ENCODE assay signal across 15 mouse cellular contexts in genomic region chr12:74098572-74099290, GRCm38 (mm10).
DNase-seq lines count a peak whose midpoint lies in the region; ATAC-seq and TF ChIP-seq lines count a peak whose summit lies in the region.
"Had no signal": no experiment of that assay in that cellular context is flagged by ENCODE, and none has a peak within 500 bp of the region (broad histone marks: within the 10 kb centered on the region; RNA-seq: fewer than 3 reads in every experiment).

No protein-coding gene starts in this region.

- WGBS in lung, embryonic 14.5 days, result 50% methylated on average over 8 of the region's 8 CpGs
- 48% methylated on average over 8 of the region's 8 CpGs for WGBS in lung, adult 2 months
- WGBS in forebrain, embryonic 11.5 days, result 35% methylated on average over 8 of the region's 8 CpGs
- WGBS in hindbrain, embryonic 16.5 days, result 26% methylated on average over 8 of the region's 8 CpGs
- WGBS in neural tube, embryonic 15.5 days, result 20% methylated on average over 8 of the region's 8 CpGs

- no peaks in the 10 kb centered on the region for H3K4me1 ChIP-seq in lung, embryonic 14.5 days (ENCODE audit: insufficient read depth)
- no peaks in the 10 kb centered on the region for H3K4me1 ChIP-seq in lung, adult 2 months (ENCODE audit: control insufficient read depth, insufficient read depth, low read length)
- no peaks in the 10 kb centered on the region for H3K4me1 ChIP-seq in forebrain, embryonic 11.5 days (replicated peaks; ENCODE audit: control insufficient read depth, insufficient read depth, low read length)
- H3K4me1 ChIP-seq in hindbrain, embryonic 16.5 days (ENCODE audit: control insufficient read depth, insufficient read depth, low read depth, low read length), result peaks cover 6% of the 10 kb centered on the region
- peaks cover 15% of the 10 kb centered on the region for H3K4me1 ChIP-seq in neural tube, embryonic 15.5 days
- H3K4me1 ChIP-seq: heart, embryonic 12.5 days; kidney, embryonic 15.5 days had no signal

- H3K4me2 ChIP-seq in lung, embryonic 14.5 days, result no peak overlapping the region
- H3K4me2 ChIP-seq in forebrain, embryonic 11.5 days (ENCODE audit: low read depth, low read length, severe bottlenecking), result no peak overlapping the region
- H3K4me2 ChIP-seq in hindbrain, embryonic 16.5 days (ENCODE audit: low read length), result no peak overlapping the region
- no peak overlapping the region for H3K4me2 ChIP-seq in neural tube, embryonic 15.5 days
- H3K4me2 ChIP-seq: heart, embryonic 12.5 days; kidney, embryonic 15.5 days had no signal

- H3K36me3 ChIP-seq in lung, embryonic 14.5 days (ENCODE audit: insufficient read depth), result no peaks in the 10 kb centered on the region
- H3K36me3 ChIP-seq in forebrain, embryonic 11.5 days (ENCODE audit: control insufficient read depth, insufficient read depth, low read length), result no peaks in the 10 kb centered on the region
- no peaks in the 10 kb centered on the region for H3K36me3 ChIP-seq in hindbrain, embryonic 16.5 days (ENCODE audit: control insufficient read depth, insufficient read depth, low read length)
- H3K36me3 ChIP-seq in neural tube, embryonic 15.5 days, result no peaks in the 10 kb centered on the region
- H3K36me3 ChIP-seq: heart, embryonic 12.5 days; kidney, embryonic 15.5 days; limb, embryonic 10.5 days had no signal

- peak; percentile 28 for DNase-seq in lung, embryonic 14.5 days
- DNase-seq in lung, adult 2 months, result no peak
- DNase-seq in forebrain, embryonic 11.5 days (ENCODE audit: low spot score), result no peak
- no peak for DNase-seq in urinary bladder, postnatal 25 days (ENCODE audit: low spot score)
- DNase-seq in lung, postnatal 25 days (ENCODE audit: low spot score), result no peak
- no peak for DNase-seq in cerebellum, adult 11 months
- DNase-seq: layer of hippocampus, adult 9-11 months; thymus, postnatal 36 days had no signal

- H3K9me3 ChIP-seq in lung, embryonic 14.5 days (ENCODE audit: low read depth, low read length), result no peaks in the 10 kb centered on the region
- no peaks in the 10 kb centered on the region for H3K9me3 ChIP-seq in forebrain, embryonic 11.5 days (ENCODE audit: control insufficient read depth, low read length)
- H3K9me3 ChIP-seq in hindbrain, embryonic 16.5 days (ENCODE audit: control insufficient read depth, low read length), result no peaks in the 10 kb centered on the region
- H3K9me3 ChIP-seq in neural tube, embryonic 15.5 days (replicated peaks), result no peaks in the 10 kb centered on the region
- H3K9me3 ChIP-seq: heart, embryonic 12.5 days; kidney, embryonic 15.5 days; limb, embryonic 10.5 days had no signal

- no peaks in the 10 kb centered on the region for H3K27me3 ChIP-seq in lung, embryonic 14.5 days (ENCODE audit: insufficient read depth, low read length)
- no peaks in the 10 kb centered on the region for H3K27me3 ChIP-seq in forebrain, embryonic 11.5 days (ENCODE audit: control insufficient read depth, insufficient read depth, low read length)
- no peaks in the 10 kb centered on the region for H3K27me3 ChIP-seq in hindbrain, embryonic 16.5 days (replicated peaks; ENCODE audit: control insufficient read depth, insufficient read depth, low read length)
- no peaks in the 10 kb centered on the region for H3K27me3 ChIP-seq in neural tube, embryonic 15.5 days (replicated peaks)
- H3K27me3 ChIP-seq: heart, embryonic 12.5 days; kidney, embryonic 15.5 days had no signal

- TF ChIP-seq POLR2A in lung, adult 2 months (IDR thresholded peaks at IDR 0.05; ENCODE audit: borderline replicate concordance, extremely low read depth, low read depth, low read length), result no peak

- no peak overlapping the region for H3K4me3 ChIP-seq in lung, embryonic 14.5 days (ENCODE audit: low read depth, low read length)
- no peak overlapping the region for H3K4me3 ChIP-seq in lung, adult 2 months (replicated peaks; ENCODE audit: extremely low read depth, low read depth, low read length)
- no peak overlapping the region for H3K4me3 ChIP-seq in forebrain, embryonic 11.5 days (ENCODE audit: low read depth, low read length)
- no peak overlapping the region for H3K4me3 ChIP-seq in hindbrain, embryonic 16.5 days (ENCODE audit: low read length)
- no peak overlapping the region for H3K4me3 ChIP-seq in neural tube, embryonic 15.5 days (replicated peaks)
- H3K4me3 ChIP-seq: heart, embryonic 12.5 days; kidney, embryonic 15.5 days; limb, embryonic 10.5 days had no signal

- no peak overlapping the region for H3K9ac ChIP-seq in lung, embryonic 14.5 days
- no peak overlapping the region for H3K9ac ChIP-seq in forebrain, embryonic 11.5 days (ENCODE audit: low read length)
- H3K9ac ChIP-seq in hindbrain, embryonic 16.5 days (ENCODE audit: low read depth, low read length), result no peak overlapping the region
- no peak overlapping the region for H3K9ac ChIP-seq in neural tube, embryonic 15.5 days (replicated peaks)
- H3K9ac ChIP-seq: heart, embryonic 12.5 days; kidney, embryonic 15.5 days; liver, embryonic 14.5 days had no signal

- no peak overlapping the region for H3K27ac ChIP-seq in lung, embryonic 14.5 days (ENCODE audit: low read depth)
- no peak overlapping the region for H3K27ac ChIP-seq in forebrain, embryonic 11.5 days (ENCODE audit: low read depth, low read length)
- H3K27ac ChIP-seq in hindbrain, embryonic 16.5 days (ENCODE audit: low read depth, low read length), result peak overlapping the region; percentile 36
- peak overlapping the region; percentile 45; the same call in 1 of the 2 replicates for H3K27ac ChIP-seq in neural tube, embryonic 15.5 days (replicated peaks)
- H3K27ac ChIP-seq: kidney, embryonic 15.5 days; limb, embryonic 10.5 days; liver, embryonic 14.5 days; macrophage had no signal

- no peak for ATAC-seq in lung, embryonic 14.5 days (ENCODE audit: insufficient read depth)
- peak; percentile 68 for ATAC-seq in forebrain, embryonic 11.5 days (replicated peaks; ENCODE audit: low FRiP score)
- peak; percentile 29; the same call in 1 of the 2 replicates for ATAC-seq in hindbrain, embryonic 16.5 days
- ATAC-seq in neural tube, embryonic 15.5 days (ENCODE audit: low FRiP score), result peak; percentile 62; the same call in 1 of the 2 replicates

- TF ChIP-seq CTCF in lung, embryonic 14.5 days (IDR thresholded peaks at IDR 0.05; ENCODE audit: low read depth), result no peak
- TF ChIP-seq CTCF in lung, adult 2 months (IDR thresholded peaks at IDR 0.05; ENCODE audit: insufficient read depth, low read length), result no peak

Comparison
In these comparisons a context has a peak if more than half of its experiments do, and no peak if none do; other contexts are left out.
1. H3K27ac ChIP-seq: peak in hindbrain, embryonic 16.5 days (single experiment) and neural tube, embryonic 15.5 days (single experiment); none in lung, embryonic 14.5 days (single experiment) and forebrain, embryonic 11.5 days (single experiment).